Mouse (Mus musculus) spleen, adult 12 weeks (tissue): ENCODE data around the gene Ncapd3.

Experiments used
- DNase-seq: peaks from one replicate; pipeline ENCODE4 v3.0.0; 2022; ENCODE audit warnings: low spot score

The Ncapd3 gene

DNA sequence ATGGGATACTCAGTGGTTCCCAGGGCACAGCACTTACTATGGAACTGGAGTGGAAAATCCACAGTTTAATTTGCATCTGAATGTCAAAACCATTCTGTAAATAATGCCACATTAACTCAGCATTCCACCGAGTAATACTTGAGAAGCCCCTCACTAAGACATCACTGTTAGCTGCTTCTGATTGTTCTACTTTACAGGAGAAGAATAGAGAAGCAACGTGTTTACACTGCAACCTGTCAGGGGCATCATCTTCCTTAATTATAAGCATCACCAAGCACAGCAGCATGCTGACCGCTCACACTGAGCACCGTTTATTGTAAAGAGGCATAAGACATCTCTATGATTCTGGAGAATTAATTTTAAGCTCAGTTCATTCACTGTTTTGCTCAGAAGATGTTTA, 93.0 kb downstream of the Ncapd3 start:
- no peak for DNase-seq

DNA sequence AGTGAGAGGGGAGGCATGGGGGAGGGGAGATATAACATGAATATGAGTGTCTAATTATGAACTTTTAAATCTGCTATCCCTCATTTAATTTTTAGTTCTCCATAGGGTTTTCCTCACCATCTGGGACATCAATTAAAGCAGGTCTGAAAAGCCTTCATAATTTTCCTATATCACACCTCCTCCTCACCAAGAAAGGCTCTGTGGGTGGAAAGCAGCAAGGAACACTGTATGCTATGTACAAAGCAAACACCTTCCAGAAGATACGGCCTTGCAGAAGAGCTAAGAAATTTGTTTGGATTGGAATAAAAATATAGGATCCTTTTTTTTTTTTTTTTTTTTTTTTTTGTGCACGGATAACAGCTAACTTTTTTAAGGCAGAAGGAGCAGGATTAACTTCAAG, 94.0 kb downstream of the Ncapd3 start:
- DNase-seq = no peak

DNA sequence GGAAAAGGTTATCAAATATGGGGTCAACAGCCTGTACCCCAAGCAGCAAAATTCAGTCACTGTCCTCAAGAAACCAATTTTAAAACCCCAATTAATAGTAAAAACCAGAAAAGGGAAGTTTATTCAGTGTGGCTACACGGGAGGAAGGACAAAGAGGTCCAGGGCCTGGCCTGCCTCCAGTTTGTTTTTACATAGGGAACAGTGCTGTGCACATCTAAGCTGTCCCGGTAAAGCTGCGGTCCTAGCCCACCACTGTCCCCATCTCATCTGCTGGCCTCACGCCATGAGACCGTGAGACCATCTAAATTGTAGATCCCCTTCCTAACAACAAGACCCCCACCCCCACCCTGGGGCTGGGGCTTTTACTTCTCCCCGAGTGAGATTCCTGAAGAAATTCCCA, 95.5 kb downstream of the Ncapd3 start:
- DNase-seq = no peak

DNA sequence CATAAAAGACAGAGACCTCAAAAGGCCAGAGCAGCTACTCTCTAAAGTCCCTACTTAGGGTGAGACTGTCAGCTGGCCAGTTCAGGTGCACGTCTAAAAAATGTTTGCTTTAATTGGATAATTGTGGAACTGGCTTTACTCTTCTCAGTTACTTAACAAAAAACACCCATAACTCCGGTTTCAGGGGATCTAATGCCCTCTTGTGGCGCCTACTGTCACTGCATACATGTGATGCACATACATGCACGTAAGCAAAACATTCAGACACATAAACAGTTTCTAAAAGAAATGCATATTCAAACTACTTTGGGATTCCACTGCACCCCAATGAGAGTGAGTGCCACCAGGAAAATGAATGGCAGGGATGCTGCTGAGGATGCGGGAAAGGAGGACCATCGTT, 96.6 kb downstream of the Ncapd3 start:
- DNase-seq = no peak

DNA sequence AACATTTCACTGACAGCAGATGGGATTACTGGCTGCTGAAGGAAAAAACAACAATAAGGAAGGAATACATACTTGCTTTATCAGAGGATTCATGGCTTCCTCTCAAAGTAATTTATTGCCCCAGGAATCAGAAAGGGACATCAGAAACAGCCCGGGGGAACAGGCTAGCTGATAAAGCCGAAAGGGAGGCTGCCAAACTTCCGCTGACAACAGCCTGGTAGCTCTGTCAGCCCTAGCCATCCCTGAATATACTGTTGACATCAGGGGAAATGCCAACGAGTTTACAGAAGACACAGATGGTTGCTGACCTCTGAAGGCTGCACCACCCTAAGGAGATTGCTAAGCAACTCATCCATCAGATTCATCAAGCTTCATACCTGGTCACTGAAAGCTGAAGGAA, 98.7 kb downstream of the Ncapd3 start:
- DNase-seq = no peak

DNA sequence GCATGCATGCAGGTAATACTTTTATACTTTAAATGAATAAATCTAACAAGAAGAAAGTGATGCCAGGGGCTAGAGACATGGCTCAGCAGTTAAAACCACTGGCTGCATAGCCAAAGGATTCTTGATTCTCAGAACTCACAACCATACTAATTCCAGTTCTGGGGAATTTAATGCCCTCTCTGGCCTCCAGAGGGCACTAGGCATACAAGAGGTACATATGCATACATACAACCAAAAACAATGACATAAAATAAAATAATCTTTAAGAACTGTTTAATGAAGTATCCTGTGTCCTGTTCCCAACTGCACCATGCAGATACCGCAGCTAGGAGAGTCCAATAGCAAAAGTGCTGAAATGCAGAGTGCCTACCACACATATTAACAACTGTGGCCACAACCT, 104.4 kb downstream of the Ncapd3 start:
- no peak for DNase-seq

DNA sequence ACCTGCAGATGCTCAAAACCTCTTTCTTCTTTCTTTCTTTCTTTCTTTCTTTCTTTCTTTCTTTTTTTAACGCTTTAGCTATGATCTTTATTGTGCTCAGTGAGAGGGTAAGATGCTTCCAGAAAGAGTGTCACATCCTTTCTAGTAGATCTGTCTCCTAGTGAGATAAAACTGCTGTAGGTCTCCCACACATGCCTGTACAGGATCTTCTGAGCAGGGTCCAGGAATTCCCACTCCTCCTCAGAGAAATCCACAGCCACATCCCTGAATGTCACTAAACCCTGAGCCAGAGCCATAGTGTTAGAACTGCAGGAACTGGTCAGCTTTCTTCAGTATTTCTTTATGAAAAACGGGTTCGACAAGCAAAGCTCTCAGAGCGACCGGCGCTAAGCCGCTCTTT, 105.4 kb downstream of the Ncapd3 start:
- DNase-seq = no peak

- DNase-seq = no peak
Measured at GRCm38 (mm10) chr9:27136651-27137050, 106.7 kb downstream of the Ncapd3 start.

- DNase-seq = no peak
Measured at GRCm38 (mm10) chr9:27140432-27141065, 110.6 kb downstream of the Ncapd3 start.

DNA sequence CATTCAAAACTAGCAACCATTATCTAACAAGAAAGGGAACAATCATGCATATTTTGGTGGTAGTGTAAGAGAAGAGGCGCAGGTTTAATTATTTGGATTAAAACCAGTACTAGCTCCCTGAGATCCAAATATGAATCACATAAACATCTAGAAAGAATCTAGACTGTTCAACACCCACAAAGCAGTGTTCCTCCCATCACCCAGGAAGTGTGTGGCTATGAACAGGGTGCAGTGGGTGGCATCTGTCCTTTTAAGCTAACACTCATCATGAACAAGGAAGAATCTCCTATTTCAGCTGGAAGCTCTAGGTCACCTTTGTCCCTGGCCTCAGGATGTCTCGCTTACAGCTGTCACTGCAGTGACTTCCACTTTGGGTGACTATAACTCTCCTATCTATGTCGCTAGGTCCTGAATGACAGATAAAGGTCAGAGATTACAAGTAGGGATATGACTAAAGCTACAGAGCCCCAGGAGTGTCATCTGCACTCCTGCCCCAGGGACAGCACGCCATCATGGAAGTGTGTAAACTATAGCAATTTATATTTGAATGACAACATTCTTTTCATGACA, 114.4 kb downstream of the Ncapd3 start:
- no peak for DNase-seq
